Mouse (Mus musculus) C2C12 (cell line): ENCODE data around the gene Dffb.

Experiments
- CTCF ChIP-seq: IDR thresholded peaks from one replicate; pipeline ENCODE4 v1.5.1; 2011; ENCODE audit not compliant: control insufficient read depth, insufficient read depth, insufficient read length
- MAX ChIP-seq: IDR thresholded peaks from one replicate; pipeline ENCODE4 v1.6.1; 2011; ENCODE audit warnings: mild to moderate bottlenecking, control low read depth
- MYOD1 ChIP-seq: IDR thresholded peaks from one replicate; pipeline ENCODE4 v1.6.1; 2011; ENCODE audit warnings: low read depth; ENCODE audit not compliant: control insufficient read depth, insufficient read length
- MYOG ChIP-seq: IDR thresholded peaks from one replicate; pipeline ENCODE4 v1.6.1; 2011; ENCODE audit not compliant: control insufficient read depth, insufficient read length; ENCODE audit errors: extremely low read depth
- USF1 ChIP-seq: IDR thresholded peaks from one replicate; pipeline ENCODE4 v1.6.1; 2011; ENCODE audit warnings: low read depth, mild to moderate bottlenecking, control low read depth, moderate library complexity

DNA sequence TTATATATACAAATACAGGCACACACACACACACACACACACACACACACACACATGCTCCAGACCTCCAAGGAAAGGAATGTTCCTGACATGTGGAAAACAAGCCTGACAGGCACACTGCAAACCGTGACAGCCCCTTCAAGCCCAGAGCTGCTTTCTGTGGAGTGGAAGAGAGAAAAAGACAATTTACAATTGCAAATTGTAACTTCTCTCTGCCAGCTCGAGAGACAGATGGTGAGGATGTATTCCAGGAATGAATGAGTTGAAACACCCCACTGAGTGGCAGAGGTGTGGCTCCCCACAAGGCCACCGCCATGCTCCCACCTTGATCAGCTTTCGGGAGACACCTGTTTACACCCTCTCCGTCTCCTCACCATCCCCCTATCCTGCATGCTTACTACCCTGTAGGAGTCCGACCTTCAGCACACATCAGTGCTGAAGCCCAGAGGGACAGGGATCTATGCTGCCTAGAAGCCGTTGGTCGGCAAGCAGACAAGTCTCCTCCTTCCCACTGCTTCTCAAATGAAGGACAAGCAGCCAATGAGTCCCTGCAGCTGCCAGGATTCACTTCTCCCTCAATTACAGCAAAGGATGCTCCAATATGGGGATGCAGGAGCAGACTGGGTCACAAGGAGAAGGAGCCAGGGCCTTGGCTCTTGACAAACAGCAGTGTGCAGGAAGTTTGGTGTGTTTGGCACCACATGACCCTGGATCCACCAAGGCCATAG lies 57.0 kb downstream of the Dffb start:
- TF ChIP-seq MYOD1 (no peak), CTCF (no peak), USF1 (no peak), MYOG (no peak), MAX (no peak)
